25 mouse cellular contexts compared by ENCODE assay signal in the genomic region with DNA sequence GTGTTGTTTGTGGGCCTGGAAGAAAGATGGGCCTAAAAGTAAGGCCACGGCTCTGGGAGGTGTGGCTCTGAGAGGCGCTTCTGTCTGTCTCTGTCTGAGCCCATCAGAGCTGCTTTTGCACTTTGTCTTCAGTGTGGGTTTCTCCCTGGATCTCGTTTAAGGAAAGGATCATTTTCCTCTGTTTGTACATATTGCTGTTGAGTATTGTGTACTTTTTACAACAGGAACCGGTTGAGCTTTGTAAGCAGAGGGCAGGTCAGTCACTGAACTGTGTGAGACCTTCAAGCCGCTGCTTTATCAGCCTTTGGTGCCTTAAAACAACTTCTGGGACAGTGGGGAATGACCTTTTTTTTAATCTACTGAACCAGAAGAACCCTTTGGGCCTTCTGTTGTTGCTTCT. TPM values are rescaled to one million over a fixed set of nuclear protein-coding genes. Genes with fewer than 3 reads are reported as not detected.
DNase-seq lines count a peak whose midpoint lies in the region; ATAC-seq lines count a peak whose summit lies in the region.
"Had no signal": no experiment of that assay in that cellular context is flagged by ENCODE, and none has a peak within 500 bp of the region (broad histone marks: within the 10 kb centered on the region; RNA-seq: fewer than 3 reads in every experiment).

No protein-coding gene starts in this region.

- intact Hi-C loops in heart, postnatal 25 days (cut with DNase I), result no loop called here

- DNase-seq in adrenal gland, adult 2 months, result peak; percentile 13
- DNase-seq in adrenal gland, adult 18-20 months (ENCODE audit: low spot score in 2 of 2), result no peak
- DNase-seq in heart, postnatal 25 days (ENCODE audit: low spot score), result no peak
- DNase-seq in kidney, adult 8-10 months, result no peak
- no peak for DNase-seq in neural tube, embryonic 10.5 days (ENCODE audit: extremely low spot score, low spot score)
- DNase-seq: cerebellum, adult 9-11 months; forebrain, postnatal 0 days; layer of hippocampus, postnatal 36 days; lung, postnatal 10 days; right cerebral cortex, postnatal 14 days; thymus, postnatal 14 days had no signal

- ATAC-seq in heart, embryonic 15.5 days (replicated peaks; ENCODE audit: insufficient number of reproducible peaks, insufficient read depth, low FRiP score, low read depth), result no peak
- no peak for ATAC-seq in kidney, embryonic 16.5 days (ENCODE audit: low FRiP score, low TSS enrichment)
- no peak for ATAC-seq in neural tube, embryonic 15.5 days (ENCODE audit: low FRiP score)
- ATAC-seq: CD4-positive, CD25-positive, alpha-beta regulatory T cell, adult 4 months; forebrain, postnatal 0 days had no signal

- 39% methylated on average over 5 of the region's 5 CpGs for WGBS in heart, embryonic 15.5 days
- WGBS in kidney, embryonic 16.5 days, result 40% methylated on average over 5 of the region's 5 CpGs
- WGBS in neural tube, embryonic 15.5 days, result 27% methylated on average over 5 of the region's 5 CpGs

- H3K36me3 ChIP-seq in heart, embryonic 15.5 days, result peaks cover 4% of the 10 kb centered on the region; the same call in 1 of the 2 replicates
- 0 out of 2 replicates have a peak, but pooled peaks cover 5% of the 10 kb centered on the region for H3K36me3 ChIP-seq in kidney, embryonic 16.5 days (ENCODE audit: insufficient read depth, low read length)
- H3K36me3 ChIP-seq in neural tube, embryonic 15.5 days, result no peaks in the 10 kb centered on the region
- H3K36me3 ChIP-seq: hindbrain, embryonic 12.5 days; neural tube, embryonic 12.5 days had no signal

- H3K27me3 ChIP-seq in heart, embryonic 15.5 days, result no peaks in the 10 kb centered on the region
- H3K27me3 ChIP-seq in kidney, embryonic 16.5 days (ENCODE audit: insufficient read depth, low read length), result no peaks in the 10 kb centered on the region
- no peaks in the 10 kb centered on the region for H3K27me3 ChIP-seq in neural tube, embryonic 15.5 days (replicated peaks)
- H3K27me3 ChIP-seq: hindbrain, embryonic 12.5 days; limb, embryonic 15.5 days; neural tube, embryonic 12.5 days had no signal

- H3K9me3 ChIP-seq in heart, embryonic 15.5 days (replicated peaks), result no peaks in the 10 kb centered on the region
- no peaks in the 10 kb centered on the region for H3K9me3 ChIP-seq in kidney, embryonic 16.5 days (ENCODE audit: low read length)
- no peaks in the 10 kb centered on the region for H3K9me3 ChIP-seq in neural tube, embryonic 15.5 days (replicated peaks)
- H3K9me3 ChIP-seq: G1E; hindbrain, embryonic 12.5 days; limb, embryonic 15.5 days; neural tube, embryonic 12.5 days had no signal

- peak overlapping the region; percentile 48 for H3K27ac ChIP-seq in heart, embryonic 15.5 days
- peak overlapping the region; percentile 11; the same call in 1 of the 2 replicates for H3K27ac ChIP-seq in kidney, embryonic 16.5 days (ENCODE audit: low read length)
- peak overlapping the region; percentile 5; the same call in 1 of the 2 replicates for H3K27ac ChIP-seq in neural tube, embryonic 15.5 days (replicated peaks)
- H3K27ac ChIP-seq: hindbrain, embryonic 12.5 days; limb, embryonic 15.5 days; neural tube, embryonic 12.5 days had no signal

- no peak overlapping the region for H3K4me3 ChIP-seq in heart, embryonic 15.5 days
- H3K4me3 ChIP-seq in kidney, embryonic 16.5 days (ENCODE audit: low read length), result no peak overlapping the region
- H3K4me3 ChIP-seq in neural tube, embryonic 15.5 days (replicated peaks), result no peak overlapping the region
- H3K4me3 ChIP-seq: hindbrain, embryonic 12.5 days; limb, embryonic 15.5 days; neural tube, embryonic 12.5 days had no signal

- peaks cover 21% of the 10 kb centered on the region for H3K4me1 ChIP-seq in heart, embryonic 15.5 days (replicated peaks)
- H3K4me1 ChIP-seq in kidney, embryonic 16.5 days (ENCODE audit: insufficient read depth, low read length), result peaks cover 16% of the 10 kb centered on the region
- H3K4me1 ChIP-seq in neural tube, embryonic 15.5 days, result peaks cover 14% of the 10 kb centered on the region; the same call in 1 of the 2 replicates
- H3K4me1 ChIP-seq: neural tube, embryonic 12.5 days had no signal

- no peak overlapping the region for H3K4me2 ChIP-seq in heart, embryonic 15.5 days
- no peak overlapping the region for H3K4me2 ChIP-seq in kidney, embryonic 16.5 days (replicated peaks; ENCODE audit: low read depth, low read length)
- no peak overlapping the region for H3K4me2 ChIP-seq in neural tube, embryonic 15.5 days
- H3K4me2 ChIP-seq: hindbrain, embryonic 12.5 days; limb, embryonic 15.5 days; neural tube, embryonic 12.5 days had no signal

- no peak overlapping the region for H3K9ac ChIP-seq in heart, embryonic 15.5 days
- H3K9ac ChIP-seq in kidney, embryonic 16.5 days (replicated peaks; ENCODE audit: low read length), result no peak overlapping the region
- H3K9ac ChIP-seq in neural tube, embryonic 15.5 days (replicated peaks), result no peak overlapping the region
- H3K9ac ChIP-seq: forebrain, postnatal 0 days; hindbrain, embryonic 12.5 days; limb, embryonic 15.5 days; neural tube, embryonic 12.5 days had no signal

RNA-seq across cellular contexts. Expression of a gene that starts 32.0 kb away (rescaled TPM):
- total RNA-seq in adrenal gland, adult 2 months (2021), result 100 to 1,000 TPM; 116 to 127 TPM
- polyA plus RNA-seq in adrenal gland, adult 2 months (2012; rRNA removed), result 182 and 274 TPM in 2 replicates
- 100 to 1,000 TPM; 104 to 117 TPM for total RNA-seq in adrenal gland, adult 18-20 months (2021)
- polyA plus RNA-seq in heart, embryonic 15.5 days (2015; fragmentation: Nextera tagmentation; extraction: Ambion mirVana), result 30.9 and 33.7 TPM in 2 replicates
- total RNA-seq in heart, postnatal 25 days (2021), result 100 to 1,000 TPM; 145 to 159 TPM
- polyA plus RNA-seq in kidney, embryonic 16.5 days (2015; fragmentation: Nextera tagmentation; extraction: Ambion mirVana), result 28.1 and 29.0 TPM in 2 replicates
- 30.7 and 34.5 TPM in 2 replicates for polyA plus RNA-seq in neural tube, embryonic 15.5 days (2015; fragmentation: Nextera tagmentation; extraction: Ambion mirVana)

RNA-seq across cellular contexts. Expression of a gene that starts 41.9 kb away (rescaled TPM):
- under 1 TPM in 1 of 2 experiments, not detected in 1; 0.20 TPM for total RNA-seq in adrenal gland, adult 2 months (2021)
- polyA plus RNA-seq in adrenal gland, adult 2 months (2012; rRNA removed), result 0.08 TPM in 1 of 2 replicates, not detected in the other
- not detected for total RNA-seq in adrenal gland, adult 18-20 months (2021)
- 0.10 TPM in 1 of 2 replicates, not detected in the other for polyA plus RNA-seq in heart, embryonic 15.5 days (2015; fragmentation: Nextera tagmentation; extraction: Ambion mirVana)
- total RNA-seq in heart, postnatal 25 days (2021), result not detected
- 0.09 and 0.24 TPM in 2 replicates for polyA plus RNA-seq in kidney, embryonic 16.5 days (2015; fragmentation: Nextera tagmentation; extraction: Ambion mirVana)
- polyA plus RNA-seq in neural tube, embryonic 15.5 days (2015; fragmentation: Nextera tagmentation; extraction: Ambion mirVana), result not detected in 2 replicates
- total RNA-seq: forebrain, postnatal 0 days; gastrocnemius, adult 8-10 months; layer of hippocampus, adult 18-20 months; layer of hippocampus, postnatal 36 days; left cerebral cortex, postnatal 25 days; megakaryocyte, adult 5-6 weeks had no signal
- polyA plus RNA-seq: CD4-positive, CD25-positive, alpha-beta regulatory T cell, adult 4 months; embryonic facial prominence, embryonic 14.5 days; forebrain, postnatal 0 days; G1E; hindbrain, embryonic 12.5 days; limb, embryonic 15.5 days; neural tube, embryonic 12.5 days; spleen, adult 2 months had no signal

RNA-seq across cellular contexts. Expression of a gene that starts 57.9 kb away (rescaled TPM):
- not detected for total RNA-seq in adrenal gland, adult 2 months (2021)
- polyA plus RNA-seq in adrenal gland, adult 2 months (2012; rRNA removed), result 0.01 and 0.02 TPM in 2 replicates
- total RNA-seq in adrenal gland, adult 18-20 months (2021), result not detected
- polyA plus RNA-seq in heart, embryonic 15.5 days (2015; fragmentation: Nextera tagmentation; extraction: Ambion mirVana), result 0.03 TPM in 1 of 2 replicates, not detected in the other
- total RNA-seq in heart, postnatal 25 days (2021), result not detected
- 0.08 TPM in 1 of 2 replicates, not detected in the other for polyA plus RNA-seq in kidney, embryonic 16.5 days (2015; fragmentation: Nextera tagmentation; extraction: Ambion mirVana)
- polyA plus RNA-seq in neural tube, embryonic 15.5 days (2015; fragmentation: Nextera tagmentation; extraction: Ambion mirVana), result 0.03 TPM in 1 of 2 replicates, not detected in the other
- total RNA-seq: forebrain, postnatal 0 days; gastrocnemius, adult 8-10 months; layer of hippocampus, adult 18-20 months; layer of hippocampus, postnatal 36 days had no signal
- polyA plus RNA-seq: CD4-positive, CD25-positive, alpha-beta regulatory T cell, adult 4 months; embryonic facial prominence, embryonic 14.5 days; forebrain, postnatal 0 days; neural tube, embryonic 12.5 days; spleen, adult 2 months had no signal
